Mouse (Mus musculus) myocyte (in vitro differentiated cells): ENCODE data around the gene Zbtb3.

Experiments
- CEBPB ChIP-seq: IDR thresholded peaks from 2 replicates; pipeline ENCODE4 v1.6.1; 2011; ENCODE audit warnings: mild to moderate bottlenecking, moderate library complexity; ENCODE audit not compliant: poor library complexity, insufficient read depth, severe bottlenecking
- MAX ChIP-seq: IDR thresholded peaks from one replicate; pipeline ENCODE4 v1.6.1; 2011; ENCODE audit warnings: low read depth, mild to moderate bottlenecking, control low read depth
- MYOD1 ChIP-seq, 3 experiments: IDR thresholded peaks; one replicate each; pipeline ENCODE4 v1.6.1; 2011; ENCODE audit warnings: control low read depth in 2 of 3, low read depth in 2 of 3, mild to moderate bottlenecking in 2 of 3, moderate library complexity in 1 of 3; ENCODE audit not compliant: insufficient read length in 2 of 3, control insufficient read depth in 1 of 3
- POLR2A ChIP-seq: IDR thresholded peaks from one replicate; pipeline ENCODE4 v1.6.1; 2011; ENCODE audit warnings: low read depth, mild to moderate bottlenecking, control low read depth, moderate library complexity; ENCODE audit not compliant: insufficient read length
- POLR2AphosphoS2 ChIP-seq: IDR thresholded peaks from one replicate; pipeline ENCODE4 v1.6.1; 2011; ENCODE audit warnings: low read depth, control low read depth; ENCODE audit not compliant: insufficient read length
- SRF ChIP-seq: IDR thresholded peaks from one replicate; pipeline ENCODE4 v1.6.1; 2011; ENCODE audit warnings: low read depth; ENCODE audit not compliant: control insufficient read depth, insufficient read length
- USF1 ChIP-seq: IDR thresholded peaks from one replicate; pipeline ENCODE4 v1.6.1; 2011; ENCODE audit warnings: low read depth, mild to moderate bottlenecking, control low read depth, moderate library complexity

DNA sequence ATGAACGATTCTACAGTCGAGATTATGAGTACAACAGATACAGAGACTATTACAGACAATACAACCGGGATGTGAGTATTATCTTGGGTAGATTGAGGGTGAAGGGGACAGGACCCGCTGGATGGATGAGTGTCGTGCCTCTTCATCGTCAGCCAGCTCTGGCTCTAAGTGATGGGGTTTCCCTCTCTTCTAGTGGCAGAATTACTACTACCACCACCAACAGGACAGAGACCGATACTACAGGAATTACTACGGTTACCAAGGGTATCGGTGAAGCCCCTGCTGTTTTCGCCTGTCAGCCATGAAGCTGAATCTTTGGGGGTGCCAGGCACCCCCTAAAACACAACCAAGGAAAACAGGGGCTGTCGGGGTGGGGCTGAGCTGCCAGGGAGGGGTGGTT, 28.9 kb downstream of the Zbtb3 start:
- TF ChIP-seq POLR2A = no peak
- no peak for TF ChIP-seq MAX
- no peak for TF ChIP-seq CEBPB
- TF ChIP-seq USF1 = no peak
- no peak for TF ChIP-seq SRF
- no peak for TF ChIP-seq POLR2AphosphoS2
- TF ChIP-seq MYOD1 (IDR thresholded peaks at IDR 0.05; ENCODE audit: control insufficient read depth in 1 of 3, insufficient read length in 2 of 3, low read depth in 2 of 3) = no peak
